Mouse (Mus musculus) olfactory bulb, adult 2 months (tissue): ENCODE measurements at regions not wholly inside any gene's neighbourhood (a gene's known extent, or its start where the extent isn't known, plus 50 kb on each side); places are given as distances from the start of the nearest gene placed in this dataset.

Source experiments
- CTCF ChIP-seq: fragments of 200-500 bp; IDR thresholded peaks from 2 replicates; pipeline ENCODE4 v1.5.1; 2012; ENCODE audit warnings: low read depth, mild to moderate bottlenecking, low read length, moderate library complexity; ENCODE audit not compliant: insufficient read depth
- POLR2A ChIP-seq: fragments of 200-500 bp; IDR thresholded peaks from 2 replicates; pipeline ENCODE4 v1.6.1; 2012; ENCODE audit warnings: mild to moderate bottlenecking, low read depth, low read length, moderate library complexity; ENCODE audit not compliant: insufficient read depth

DNA sequence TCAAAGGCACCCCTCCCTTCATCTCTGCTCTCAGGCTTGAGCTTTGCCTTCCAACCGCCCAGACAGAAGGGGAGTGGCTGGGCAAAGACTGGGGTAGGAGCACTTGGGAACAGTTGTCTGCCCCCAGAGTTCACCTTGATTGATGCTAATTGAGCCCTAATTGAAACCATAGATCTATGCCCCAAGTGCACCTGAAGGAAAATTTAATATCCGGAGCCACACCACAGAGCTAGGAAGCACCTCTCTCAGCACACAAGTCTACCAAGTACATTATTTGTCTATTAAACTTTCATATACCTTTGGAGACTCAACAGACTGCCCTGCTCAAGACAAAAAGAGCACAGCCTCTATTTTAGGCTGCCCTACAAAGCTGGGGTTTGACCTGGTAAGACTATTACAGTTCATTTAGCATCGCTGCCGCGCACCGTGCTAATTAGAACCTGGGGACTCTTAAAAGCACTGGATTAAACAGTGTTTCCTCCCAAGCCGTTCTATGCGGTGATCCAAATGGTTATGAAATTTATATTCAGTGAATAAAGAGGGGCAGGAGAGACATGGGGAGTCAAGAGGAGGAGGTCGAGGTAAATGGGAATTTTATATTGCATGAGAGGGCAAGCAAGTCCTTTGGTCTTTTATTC is 229.8 kb downstream of the Utp18 start:
- TF ChIP-seq POLR2A (no peak), CTCF (no peak)
